Mouse (Mus musculus): ENCODE results near the gene Cenpc1.

Gene Cenpc1

GRCm38 (mm10) chr5:85996545-85997510 is 68.6 kb downstream of the Cenpc1 start:
- no peak for DNase-seq (ENCODE audit: low spot score in 2 of 2)

DNA sequence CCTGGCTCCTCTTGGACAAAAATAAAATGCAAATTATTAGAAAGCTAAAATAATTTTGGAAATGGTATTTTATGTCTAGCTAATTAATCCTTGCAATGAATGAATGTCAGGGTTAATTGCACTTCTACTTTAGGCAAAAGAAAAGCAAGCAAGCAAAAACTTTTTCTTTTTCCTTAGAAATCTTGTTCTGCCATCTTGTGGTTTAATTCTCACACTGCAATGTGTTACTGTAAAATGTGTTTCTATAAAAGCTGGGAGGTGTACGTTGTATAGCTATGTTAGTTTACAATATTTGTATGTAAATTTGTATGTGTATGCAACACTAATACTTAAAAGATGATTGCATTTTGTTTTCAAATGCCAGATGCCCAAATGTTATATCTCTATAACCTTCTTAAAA is 70.8 kb downstream of the Cenpc1 start:
- no peak for DNase-seq (ENCODE audit: low spot score in 2 of 2)

GRCm38 (mm10) chr5:85992805-85993721 is 72.3 kb downstream of the Cenpc1 start:
- no peak for DNase-seq (ENCODE audit: low spot score in 2 of 2)

- DNase-seq (ENCODE audit: low spot score in 2 of 2): no peak
These were observed 73.3 kb downstream of the Cenpc1 start for GRCm38 (mm10) chr5:85992055-85992454.

DNA sequence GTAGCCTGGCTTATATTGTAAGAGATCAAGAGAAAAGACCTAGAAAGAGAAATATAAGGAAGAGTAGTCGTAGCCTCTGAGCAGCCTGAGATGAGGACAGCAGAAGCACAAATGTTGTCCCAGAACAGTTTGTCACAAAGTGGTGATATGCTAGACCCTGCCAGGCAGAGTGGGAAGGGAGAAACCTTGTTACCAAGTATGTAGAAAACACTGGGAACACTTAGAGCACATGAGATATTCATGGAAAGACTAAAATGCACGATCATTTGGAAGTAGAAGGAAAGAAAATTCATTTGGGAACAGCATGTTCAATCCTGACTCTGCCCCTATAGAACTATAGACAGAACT is 77.9 kb downstream of the Cenpc1 start:
- DNase-seq (ENCODE audit: low spot score in 2 of 2): no peak

GRCm38 (mm10) chr5:85986734-85987515 is 78.5 kb downstream of the Cenpc1 start:
- DNase-seq (ENCODE audit: low spot score in 2 of 2): no peak

GRCm38 (mm10) chr5:85977646-85978426 is 87.5 kb downstream of the Cenpc1 start:
- no peak for DNase-seq (ENCODE audit: low spot score in 2 of 2)

DNA sequence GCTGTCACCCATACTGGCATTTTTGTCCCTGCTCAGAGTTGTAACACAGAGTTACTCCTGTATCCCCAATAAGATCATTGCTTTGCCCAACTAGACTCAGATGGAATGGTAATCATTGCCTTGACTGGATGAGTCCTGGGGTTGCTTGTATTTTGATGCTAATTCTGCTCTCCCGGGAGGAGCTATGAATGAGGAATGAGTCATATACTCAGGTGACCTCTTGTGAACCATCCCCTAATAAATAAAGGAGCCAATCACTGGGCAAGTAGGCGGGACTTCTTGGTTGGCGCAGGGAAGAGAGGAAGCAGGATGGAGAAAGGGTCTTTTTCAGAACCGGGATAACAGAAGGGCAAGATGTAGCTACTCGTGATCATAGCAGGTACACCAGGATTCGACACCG is 102.6 kb downstream of the Cenpc1 start:
- no peak for DNase-seq (ENCODE audit: low spot score in 2 of 2)
